Mouse (Mus musculus): ENCODE data around the gene 2510002D24Rik.
A peak's percentile ranks its signal among the peaks of the same experiment; 100 is the strongest.
"Not testable (repeated sequence)": the region's sequence is repeated elsewhere in the genome, so short reads cannot be mapped to it uniquely, and the experiment has no call there.

2510002D24Rik gene

DNA sequence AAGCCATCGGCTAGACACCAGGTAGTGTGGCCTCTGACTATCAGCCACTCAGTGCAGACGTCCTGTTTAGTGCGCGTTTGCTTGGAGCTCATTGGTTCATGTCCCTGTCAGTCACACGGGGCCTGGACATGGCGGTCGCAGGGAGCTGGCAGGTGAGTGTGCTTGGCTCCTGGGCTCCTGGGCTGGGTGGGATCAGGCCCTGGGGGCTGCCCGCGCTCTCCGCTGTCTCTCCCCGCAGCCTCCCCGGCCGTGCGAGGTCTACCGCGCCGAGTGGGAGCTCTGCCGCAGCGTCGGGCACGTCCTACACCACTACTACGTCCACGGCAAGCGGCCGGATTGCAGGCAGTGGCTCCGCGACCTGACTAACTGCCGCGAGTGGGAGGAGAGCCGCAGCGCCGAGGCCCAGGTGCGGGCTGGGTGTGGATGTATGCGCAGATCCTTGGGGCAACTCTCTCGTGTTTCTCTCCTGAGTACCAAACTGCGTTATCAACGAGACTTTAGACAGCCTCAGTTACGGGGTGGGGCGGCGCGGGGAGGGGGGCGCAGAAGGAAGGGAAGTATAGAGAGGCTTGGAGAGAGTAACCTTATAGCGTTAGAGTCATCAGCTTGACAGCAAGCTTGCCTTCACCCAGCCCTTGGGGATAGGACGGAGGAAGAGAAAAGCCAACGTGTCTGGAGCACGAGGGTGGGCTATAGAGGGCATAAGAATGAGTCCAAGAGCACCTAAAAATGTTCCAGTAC is at the start of gene 2510002D24Rik, which contains the start of gene Gm28539:
TSS of gene 2510002D24Rik (plus strand) at position 111 of the 741 bp plus-strand sequence.
TSS of gene Gm28539 (plus strand) at position 117 of the 741 bp plus-strand sequence.
- DNase-seq = peak; percentile 95

DNA sequence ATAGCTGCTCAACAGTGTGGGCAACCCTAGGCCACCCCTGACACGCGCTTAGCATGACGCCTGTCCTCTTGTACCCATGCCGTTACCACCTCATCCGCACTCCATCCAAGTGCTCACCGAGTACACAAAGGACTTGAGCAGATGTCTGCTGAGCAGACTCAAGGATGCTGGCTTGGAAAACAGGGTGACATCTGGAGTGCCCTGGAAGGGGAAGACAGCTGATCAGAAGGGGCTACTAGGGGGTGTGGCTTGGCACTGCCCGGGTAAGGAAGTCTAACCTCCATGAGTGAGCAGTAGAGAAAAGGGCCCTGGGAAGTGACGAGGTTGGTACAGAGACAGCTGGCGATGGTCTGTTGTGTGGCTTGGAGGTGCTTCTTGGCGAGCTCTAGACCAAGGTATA is 49.7 kb upstream of the 2510002D24Rik start:
- DNase-seq = no peak

DNA sequence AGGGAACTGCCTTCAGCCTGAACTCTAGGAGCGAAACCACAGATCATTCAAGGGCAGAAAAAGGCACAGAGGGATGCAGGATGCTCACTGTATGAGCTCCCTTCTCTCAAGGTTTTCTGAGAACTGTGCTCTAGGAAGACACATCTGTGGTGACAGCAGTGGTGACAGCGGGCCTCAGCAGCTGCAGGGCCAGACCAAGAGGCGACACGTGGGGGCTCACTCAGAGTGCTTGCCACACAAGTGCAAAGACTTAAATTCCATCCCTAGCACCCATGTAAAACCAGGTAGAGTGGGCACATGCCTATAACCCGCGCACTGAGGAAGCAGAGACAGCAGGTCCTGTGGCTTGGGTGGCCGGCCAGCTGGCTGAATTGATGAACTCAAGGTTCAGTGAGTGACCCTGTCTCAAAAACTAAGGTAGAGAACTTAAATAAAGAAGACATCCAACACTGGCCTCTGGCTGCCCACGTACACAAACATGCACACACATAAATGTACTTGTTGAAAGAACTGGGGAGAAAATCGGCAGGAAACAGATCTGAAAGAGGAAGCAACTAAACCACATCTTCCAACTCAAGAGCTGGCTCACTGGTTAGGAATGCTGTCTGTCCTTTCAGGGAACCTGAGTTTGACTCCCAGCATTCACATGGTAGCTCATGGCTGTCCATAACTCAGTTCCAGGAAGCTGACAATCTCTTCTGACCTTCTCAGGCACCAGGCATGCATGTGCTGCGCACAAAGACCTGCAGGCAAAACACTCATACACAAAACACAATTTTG is 47.6 kb upstream of the 2510002D24Rik start:
- no peak for DNase-seq

DNA sequence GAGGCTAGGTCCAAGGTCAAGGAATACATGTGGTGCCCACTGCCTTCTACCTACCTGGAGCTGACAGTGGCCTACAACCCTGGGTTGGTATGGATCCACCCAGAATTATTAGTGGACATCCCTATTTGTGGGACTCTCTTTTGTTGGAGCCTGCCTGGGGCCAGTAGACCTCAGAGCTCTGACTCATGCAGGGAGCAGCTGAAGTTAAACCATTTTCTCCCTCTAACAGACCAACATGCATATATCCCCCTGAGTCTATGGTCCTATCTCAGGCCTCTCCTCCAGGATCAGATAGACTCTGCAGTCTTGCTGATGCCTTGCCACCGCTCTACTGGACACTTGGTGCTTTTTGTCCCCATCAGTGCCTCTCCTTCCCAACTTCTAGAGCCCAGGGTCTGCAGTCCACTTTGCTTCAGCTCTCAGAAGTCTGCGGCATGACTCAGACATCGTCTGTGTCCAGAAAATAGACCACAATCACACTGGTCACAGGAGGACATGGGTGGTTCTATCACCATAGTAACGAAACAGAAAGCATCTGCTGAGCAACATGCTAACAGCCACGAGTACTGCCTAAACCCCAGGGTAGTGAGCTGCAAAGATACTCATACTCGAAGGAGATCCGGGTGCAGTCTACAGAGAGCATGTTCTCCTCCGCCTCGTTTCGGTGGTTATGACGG is 41.0 kb upstream of the 2510002D24Rik start:
- DNase-seq = no peak

DNA sequence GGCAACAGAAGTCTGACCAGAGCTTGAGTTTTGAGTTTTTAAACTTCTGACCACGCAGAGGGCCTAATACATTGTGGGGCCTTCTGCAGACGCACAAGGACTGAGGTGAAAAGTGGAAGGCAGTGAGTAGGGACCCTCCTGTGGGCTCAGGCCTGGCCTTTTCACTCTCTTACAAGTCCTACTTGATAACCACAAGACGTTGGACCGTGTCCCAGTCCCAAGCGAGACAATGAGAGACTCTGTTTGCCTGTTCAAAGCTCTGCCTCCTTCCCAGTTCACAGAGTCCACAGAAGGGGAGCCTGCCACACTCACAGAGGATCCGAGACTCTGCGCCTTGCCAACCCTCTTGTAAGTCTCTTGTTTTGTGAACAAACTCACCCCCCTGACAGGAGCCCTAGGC is 39.7 kb upstream of the 2510002D24Rik start:
- DNase-seq = no peak

- no peak for DNase-seq
Measured at GRCm38 (mm10) chr16:18798151-18798550, 38.2 kb upstream of the 2510002D24Rik start.

GRCm38 (mm10) chr16:18798841-18799240 is 37.5 kb upstream of the 2510002D24Rik start:
- no peak for DNase-seq

- no peak for DNase-seq
Measured at GRCm38 (mm10) chr16:18805746-18806145, 30.6 kb upstream of the 2510002D24Rik start.

GRCm38 (mm10) chr16:18809001-18809400 is 27.4 kb upstream of the 2510002D24Rik start:
- no peak for DNase-seq

GRCm38 (mm10) chr16:18811032-18811431 is 25.3 kb upstream of the 2510002D24Rik start:
- DNase-seq = no peak

- peak; percentile 80 for DNase-seq
Measured at GRCm38 (mm10) chr16:18811468-18812384, 24.7 kb upstream of the 2510002D24Rik start, which contains the start of the genes Ufd1 and Cdc45. TSS of gene Ufd1 (plus strand) at chr16:18811779. TSS of gene Cdc45 (minus strand) at chr16:18811987.

DNA sequence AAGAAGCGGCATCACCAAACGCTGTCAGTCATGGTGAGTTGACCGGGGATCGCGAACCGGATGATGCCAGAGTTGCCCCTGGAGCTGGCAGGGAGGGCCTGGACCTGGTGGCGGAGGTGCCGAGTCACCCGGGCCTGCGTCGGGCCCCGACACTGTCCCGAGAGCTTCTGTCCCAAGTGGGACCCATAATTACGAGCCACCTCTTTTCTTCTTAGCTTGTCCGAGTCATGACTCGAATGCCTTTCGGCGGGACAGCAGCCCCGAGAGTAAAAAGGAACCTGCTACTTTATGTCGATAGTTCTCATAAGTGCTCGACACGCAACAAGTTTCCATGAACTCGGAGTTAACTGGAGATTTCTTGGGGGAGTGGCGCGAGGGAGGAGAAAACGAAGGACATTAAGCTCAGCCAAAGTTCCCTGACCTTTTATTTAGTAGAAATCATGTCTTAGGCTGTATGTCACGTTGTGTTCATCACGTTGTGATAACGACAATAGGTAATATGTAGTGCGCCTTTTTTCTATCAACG is 23.9 kb upstream of the 2510002D24Rik start:
- no peak for DNase-seq

DNA sequence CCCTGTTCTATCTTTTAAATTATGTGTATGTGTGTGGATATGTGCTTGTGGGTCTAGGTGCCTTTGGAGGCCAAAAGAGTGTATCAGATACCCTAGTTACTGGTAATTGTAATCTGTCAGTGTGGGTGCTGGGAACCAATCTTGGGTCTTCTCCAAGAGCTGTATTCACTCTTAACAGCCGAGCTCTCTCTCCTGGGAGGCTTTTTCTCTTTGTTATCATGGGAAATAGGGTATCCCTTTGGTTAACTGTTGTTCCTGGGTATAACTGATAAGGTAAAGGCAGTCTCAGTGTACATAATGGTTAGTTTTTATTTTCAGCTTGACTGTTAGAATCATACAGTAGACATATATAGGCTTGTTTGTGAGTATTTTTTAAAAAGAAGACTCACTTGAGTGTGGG is 14.0 kb upstream of the 2510002D24Rik start:
- DNase-seq = no peak

DNA sequence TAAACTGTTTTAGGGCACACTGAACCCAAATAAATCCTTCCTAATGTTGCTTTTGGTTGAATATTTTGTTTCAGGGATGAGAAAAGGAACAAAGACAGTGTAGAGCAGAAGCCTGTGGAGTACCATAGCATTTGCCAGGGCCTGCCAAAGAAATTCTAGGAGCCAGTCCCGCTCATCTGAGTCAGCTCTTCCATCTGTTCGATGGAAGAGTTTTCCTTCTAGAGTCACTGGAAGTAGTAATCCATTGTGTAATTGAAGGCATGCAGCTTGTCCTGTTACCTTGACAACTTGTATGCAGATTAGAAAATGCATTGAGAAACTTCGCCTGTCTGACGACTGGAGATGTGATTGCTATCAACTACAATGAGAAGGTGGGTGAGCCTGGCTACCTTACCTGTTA is 13.5 kb upstream of the 2510002D24Rik start:
- DNase-seq = no peak

- no peak for DNase-seq
Measured at GRCm38 (mm10) chr16:18828630-18829029, 7.7 kb upstream of the 2510002D24Rik start.

- DNase-seq = no peak
Measured at GRCm38 (mm10) chr16:18829102-18829501, 7.3 kb upstream of the 2510002D24Rik start.

GRCm38 (mm10) chr16:18833486-18833885 is 2.9 kb upstream of the 2510002D24Rik start:
- DNase-seq = no peak

- DNase-seq = peak; percentile 26
Measured at GRCm38 (mm10) chr16:18836073-18836467, 308 bp upstream of the 2510002D24Rik start.

DNA sequence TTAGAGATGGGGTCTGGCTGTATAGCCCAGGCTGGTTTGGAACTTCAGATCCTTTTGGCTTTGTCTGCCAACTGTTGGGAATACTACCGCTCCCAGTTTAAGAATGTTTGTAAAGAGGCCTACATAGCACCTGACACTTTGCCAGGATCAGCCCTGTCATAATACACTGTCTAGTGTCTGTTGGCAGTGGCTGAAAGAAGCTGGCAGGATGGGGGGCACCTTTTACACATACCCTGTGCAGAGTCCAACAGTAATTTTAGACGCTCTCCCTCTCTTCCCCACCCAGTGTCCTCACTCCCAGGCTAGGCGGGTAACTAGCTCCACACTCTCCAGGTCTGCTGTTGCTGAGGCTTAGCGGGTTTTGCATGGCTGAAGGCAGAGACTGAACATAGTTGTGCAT is 2.0 kb downstream of the 2510002D24Rik start:
- DNase-seq = no peak

- DNase-seq = no peak
Measured at GRCm38 (mm10) chr16:18846301-18846820, 10.0 kb downstream of the 2510002D24Rik start.

- DNase-seq = not testable (repeated sequence)
Measured at GRCm38 (mm10) chr16:18849521-18850190, 13.3 kb downstream of the 2510002D24Rik start.

Measured in cerebellum, adult 11 months (tissue).